Mouse (Mus musculus) kidney, adult 2 months (tissue): ENCODE measurements around the gene Naa38. TPM values are rescaled to one million over a fixed set of nuclear protein-coding genes. Genes with fewer than 3 reads are reported as not detected.

Source experiments
- DNase-seq: peaks from one replicate; pipeline ENCODE4 v3.0.0; 2021
- H3K27ac ChIP-seq: fragments of 200-500 bp; 2 replicates; pipeline ENCODE4 v1.5.1; 2012; ENCODE audit warnings: low read depth, low read length, control low read depth, inconsistent platforms; ENCODE audit not compliant: insufficient read depth
- H3K27me3 ChIP-seq: fragments of 200-500 bp; replicated peaks from 2 replicates; pipeline ENCODE4 v1.6.1; 2012; ENCODE audit warnings: mild to moderate bottlenecking, moderate library complexity, low read length, inconsistent platforms; ENCODE audit not compliant: control insufficient read depth, insufficient read depth
- H3K36me3 ChIP-seq: fragments of 200-500 bp; 2 replicates; pipeline ENCODE4 v1.6.1; 2012; ENCODE audit warnings: mild to moderate bottlenecking, moderate library complexity, low read length, inconsistent platforms; ENCODE audit not compliant: control insufficient read depth, insufficient read depth
- H3K4me1 ChIP-seq: fragments of 200-500 bp; 2 replicates; pipeline ENCODE4 v1.6.1; 2011; ENCODE audit warnings: low read length; ENCODE audit not compliant: control insufficient read depth, insufficient read depth
- H3K4me3 ChIP-seq: fragments of 200-500 bp; 2 replicates; pipeline ENCODE4 v1.5.1; 2011; ENCODE audit warnings: mild to moderate bottlenecking, low read depth, low read length, control low read depth; ENCODE audit not compliant: insufficient read depth
- CTCF ChIP-seq: fragments of 200-500 bp; conservative IDR thresholded peaks from 2 replicates; pipeline ENCODE4 v1.5.1; 2011; ENCODE audit warnings: low read depth, mild to moderate bottlenecking, control low read depth, low read length, moderate library complexity, mixed read lengths; ENCODE audit not compliant: insufficient read depth, insufficient read length
- POLR2A ChIP-seq: fragments of 200-500 bp; IDR thresholded peaks from one replicate; pipeline ENCODE4 v1.6.1; 2011; ENCODE audit warnings: low read depth, low read length, control low read depth
- WGBS: fragments of 180-500 bp; shearing (Covaris S2); methylation state at CpG from one replicate; pipeline ENCODE4 v1.1.7; 2018; 5-methylcytosine and 5-hydroxymethylcytosine counted together
- polyA plus RNA-seq: library from polyadenylated mRNA; depleted of rRNA; stranded (reverse); fragments of >200 nt; gene quantifications from 2 replicates; pipeline ENCODE4 v1.2.3, GENCODE M21; 2012

Gene Naa38
- polyA plus RNA-seq, 1 experiment, result 317 TPM

DNA sequence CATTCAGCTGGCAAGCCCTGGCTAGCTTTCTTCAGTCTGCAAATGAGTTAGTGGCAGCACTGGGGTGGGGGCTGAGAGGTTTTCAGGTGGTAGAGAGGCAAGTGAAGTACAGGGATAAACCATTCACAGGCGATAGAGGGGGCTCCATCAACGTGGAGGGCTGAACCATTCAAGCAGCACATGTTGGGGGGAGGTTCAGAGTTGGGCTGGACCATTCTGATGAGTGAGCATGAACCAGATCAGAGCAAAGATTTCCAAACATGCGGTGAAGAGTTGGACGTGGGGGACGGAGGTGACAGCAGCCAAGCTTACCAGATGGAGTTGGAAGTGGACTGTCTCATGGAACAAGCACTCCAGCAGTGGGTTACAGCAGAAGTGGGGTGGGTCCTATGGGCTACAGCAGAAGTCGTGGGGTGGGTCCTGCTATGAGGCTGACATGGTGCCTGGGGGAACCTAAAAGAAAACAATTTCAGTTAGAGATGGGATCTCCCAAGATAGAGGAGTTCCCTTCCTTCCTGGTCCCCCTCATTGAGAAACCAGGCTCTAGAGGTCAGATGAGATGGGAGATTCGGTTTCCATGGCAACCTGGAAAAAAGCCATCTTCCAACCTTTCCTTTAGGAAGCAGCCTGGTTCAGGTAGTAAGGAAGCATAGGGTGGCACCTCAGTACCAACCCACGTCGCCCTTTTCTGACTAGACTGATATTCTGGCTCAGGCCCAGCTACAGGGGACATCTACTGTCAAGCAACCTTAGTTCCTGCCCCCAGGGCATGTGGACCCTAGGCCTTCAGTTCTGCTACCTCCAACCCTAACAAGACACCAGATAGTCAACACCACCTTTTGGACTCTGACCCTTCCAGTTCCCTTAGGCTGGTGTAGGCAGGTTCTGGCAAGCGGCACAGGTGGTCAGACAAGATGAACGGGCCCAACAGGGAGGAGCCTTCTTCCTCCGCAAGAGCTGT lies 18.2 kb downstream of the Naa38 start, which contains the start of gene Kdm6b:
Kdm6b (minus strand) TSS at position 455 of the 961 bp plus-strand sequence.
- no peaks in the 10 kb centered on the region for H3K36me3 ChIP-seq
- no peaks in the 10 kb centered on the region for H3K27me3 ChIP-seq
- TF ChIP-seq POLR2A, result no peak
- no peak for TF ChIP-seq CTCF
- DNase-seq, result peak; percentile 89
- peaks cover 30% of the 10 kb centered on the region for H3K4me1 ChIP-seq
- H3K27ac ChIP-seq, result peak within 1 kb of the TSS; percentile 14
- WGBS, result 25% methylated on average over 12 of the region's 12 CpGs
- no peak within 1 kb of the TSS for H3K4me3 ChIP-seq

DNA sequence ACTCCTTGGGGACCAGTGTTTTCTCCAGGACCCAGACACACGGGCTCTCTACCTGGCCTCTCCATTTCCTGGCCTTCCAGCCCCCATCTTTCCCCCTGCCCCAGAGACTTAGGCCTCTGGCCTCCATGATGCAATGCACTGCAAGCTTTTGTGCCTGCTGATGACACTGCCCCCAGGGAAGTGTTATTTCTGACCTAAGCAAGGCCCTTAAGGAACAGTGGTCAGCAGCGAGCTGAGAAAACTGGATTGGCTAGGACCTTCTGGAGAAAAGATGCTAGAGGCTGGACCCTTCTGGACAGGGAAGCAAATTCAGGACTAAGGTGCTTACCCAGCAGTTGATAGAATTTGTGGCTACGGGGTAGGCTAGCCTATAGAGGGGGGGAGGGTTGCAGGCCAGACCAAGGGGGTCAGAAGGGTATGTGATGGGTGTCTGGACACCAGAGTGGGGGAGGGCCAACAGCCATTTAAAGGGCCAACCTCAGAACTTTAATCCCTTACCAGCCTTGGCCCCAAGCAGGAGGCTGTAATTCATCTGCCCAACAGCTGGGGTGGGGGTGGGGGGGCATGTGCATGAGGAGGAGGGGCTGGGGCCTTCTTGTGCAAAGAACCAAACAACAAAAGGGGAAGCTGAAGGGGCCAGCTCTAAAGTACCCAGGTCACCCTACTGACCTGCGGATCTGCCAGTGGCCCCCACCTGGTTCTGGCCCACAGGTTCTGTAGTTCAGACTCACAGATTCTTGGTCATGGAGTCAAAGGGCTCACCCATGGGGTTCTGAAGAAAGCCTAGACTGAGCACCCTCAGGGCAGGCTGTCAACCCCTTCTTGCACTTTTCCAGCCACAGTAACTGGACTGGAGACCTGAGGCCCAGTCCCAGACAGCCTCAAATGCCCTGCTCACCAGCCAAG lies 19.4 kb downstream of the Naa38 start:
- Histone ChIP-seq H3K27ac (peak overlapping the region; percentile 14), H3K4me3 (no peak overlapping the region), H3K27me3 (no peaks in the 10 kb centered on the region), H3K4me1 (peaks cover 34% of the 10 kb centered on the region), H3K36me3 (no peaks in the 10 kb centered on the region)
- no peak for TF ChIP-seq CTCF
- TF ChIP-seq POLR2A, result no peak
- DNase-seq, result no peak
- 25% methylated on average over 4 of the region's 4 CpGs for WGBS

DNA sequence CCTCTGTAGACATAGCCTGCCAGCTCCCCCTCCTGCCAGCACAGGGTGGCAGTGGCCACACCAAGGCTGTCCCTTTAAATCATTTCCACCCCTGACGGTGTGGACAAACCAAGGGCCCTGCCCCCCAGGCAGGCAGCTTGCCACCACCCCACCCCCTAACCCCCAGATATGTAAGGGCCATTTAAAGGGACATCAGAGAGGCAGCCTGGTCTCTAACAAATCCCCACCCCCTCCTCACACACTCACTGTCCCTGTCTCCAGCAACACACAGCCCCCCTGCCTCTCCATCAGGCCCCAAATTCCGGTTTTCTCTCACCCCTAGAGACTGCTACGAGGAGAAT lies 20.0 kb downstream of the Naa38 start:
- H3K4me1 ChIP-seq, result peaks cover 34% of the 10 kb centered on the region
- 2% methylated on average over 3 of the region's 3 CpGs for whole genome bisulfite sequencing

DNA sequence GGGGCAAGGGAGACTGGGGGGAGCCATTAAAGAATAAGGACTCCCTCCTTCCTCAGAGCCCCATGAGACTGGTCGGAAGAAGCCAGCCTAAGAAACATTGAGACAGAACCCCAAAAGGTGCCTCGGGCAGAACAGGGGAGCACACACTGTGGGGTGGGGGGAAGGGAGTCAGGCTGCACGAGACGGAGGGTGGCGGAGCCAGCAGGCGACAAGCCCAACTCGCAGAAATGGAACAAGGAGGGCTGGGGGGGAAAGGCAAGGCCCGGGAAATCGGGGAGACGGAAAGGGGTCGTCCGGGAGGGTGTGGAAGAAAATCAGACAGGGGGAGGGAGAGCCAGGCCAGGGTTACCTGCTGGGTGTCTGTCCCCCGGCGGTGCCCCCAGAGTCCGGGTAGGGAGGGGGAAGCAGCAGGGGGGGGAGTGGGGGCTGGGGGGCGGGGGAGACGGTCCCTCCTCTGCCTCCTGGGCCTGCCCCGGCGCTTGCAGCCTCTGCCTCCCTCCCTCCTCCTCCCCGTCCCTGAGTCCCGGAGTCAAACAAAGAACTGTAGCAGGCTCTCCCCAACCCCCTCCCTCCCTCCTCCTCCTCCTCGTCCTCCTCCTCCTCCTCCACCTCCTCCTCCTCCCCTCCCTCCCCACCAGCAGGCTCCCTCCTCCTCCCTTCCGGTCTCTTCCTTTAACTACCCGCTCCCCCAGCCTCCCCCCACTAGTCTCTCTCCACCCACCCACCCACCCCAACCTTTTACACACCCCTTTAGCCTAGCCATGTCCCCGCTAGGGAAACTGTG lies 20.6 kb downstream of the Naa38 start:
- peaks cover 34% of the 10 kb centered on the region for H3K4me1 ChIP-seq
- WGBS, result 3% methylated on average over 14 of the region's 25 CpGs
- H3K27me3 ChIP-seq, result no peaks in the 10 kb centered on the region
- peak; percentile 71 for DNase-seq
- TF ChIP-seq CTCF (no peak), POLR2A (no peak)
- H3K4me3 ChIP-seq, result peak overlapping the region; percentile 64
- peak overlapping the region; percentile 82 for H3K27ac ChIP-seq
- no peaks in the 10 kb centered on the region for H3K36me3 ChIP-seq

More for the DNA sequence above, 20.0 kb downstream of the Naa38 start:
- H3K36me3 ChIP-seq, result no peaks in the 10 kb centered on the region
- H3K27ac ChIP-seq, result peak overlapping the region; percentile 82
- TF ChIP-seq CTCF (peak; percentile 34), POLR2A (no peak)
- H3K4me3 ChIP-seq, result peak overlapping the region; percentile 64
- no peaks in the 10 kb centered on the region for H3K27me3 ChIP-seq
- peak; percentile 83 for DNase-seq

DNA sequence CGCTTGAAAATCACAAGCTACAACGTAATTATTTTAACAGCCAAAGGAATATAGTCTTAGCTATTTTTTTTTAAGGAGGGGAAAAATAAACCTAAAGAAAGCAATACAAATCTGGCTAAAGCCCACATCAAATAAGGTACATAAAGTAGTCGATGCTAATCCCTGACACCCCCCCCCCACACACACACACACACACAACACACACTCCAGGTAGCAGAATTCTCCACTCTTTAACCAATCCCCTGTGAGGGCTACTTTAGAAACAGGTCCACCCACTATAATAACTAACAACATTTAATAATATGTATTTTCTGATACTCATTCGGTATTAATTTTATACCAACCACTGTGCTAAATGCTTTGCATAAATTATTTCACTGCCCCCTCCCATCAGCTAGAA lies 21.2 kb downstream of the Naa38 start:
- no peak for DNase-seq
- no peak for TF ChIP-seq CTCF
- no peak for TF ChIP-seq POLR2A
- Histone ChIP-seq H3K4me1 (peaks cover 34% of the 10 kb centered on the region), H3K4me3 (no peak overlapping the region), H3K27ac (peak overlapping the region; percentile 86; the same call in 1 of the 2 replicates), H3K27me3 (no peaks in the 10 kb centered on the region), H3K36me3 (no peaks in the 10 kb centered on the region)
- WGBS, result 4% methylated on average over 4 of the region's 4 CpGs

DNA sequence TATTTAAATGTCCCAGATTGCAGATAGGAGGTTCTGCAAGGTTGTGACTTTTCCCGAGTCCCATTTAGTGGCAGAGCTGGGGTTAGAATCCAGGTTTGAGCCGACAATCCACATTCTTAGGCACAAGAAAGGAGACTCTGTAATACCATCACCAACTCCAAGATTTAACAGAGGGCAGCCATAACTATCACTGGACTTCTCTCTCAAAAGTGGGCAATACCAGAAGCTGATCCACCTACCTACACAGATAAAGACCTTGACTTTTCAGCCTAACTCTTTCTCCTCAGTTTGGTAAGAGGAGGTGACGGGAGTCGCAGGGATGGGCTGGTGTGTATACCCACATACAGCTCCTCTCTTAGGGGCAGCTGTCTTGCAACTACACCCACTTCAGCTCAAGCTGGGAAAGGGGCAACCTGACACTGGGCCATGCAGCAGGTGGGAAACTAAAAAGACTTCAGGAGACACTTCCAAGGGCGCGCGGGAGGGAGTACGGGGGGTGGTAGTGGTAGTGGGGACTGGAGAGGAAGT lies 21.7 kb downstream of the Naa38 start:
- 12% methylated on average over 8 of the region's 8 CpGs for WGBS
- no peaks in the 10 kb centered on the region for H3K27me3 ChIP-seq
- no peak for DNase-seq
- TF ChIP-seq CTCF (no peak), POLR2A (no peak)
- H3K4me3 ChIP-seq, result peak overlapping the region; percentile 67
- H3K36me3 ChIP-seq, result no peaks in the 10 kb centered on the region
- peaks cover 31% of the 10 kb centered on the region for H3K4me1 ChIP-seq
- peak overlapping the region; percentile 86 for H3K27ac ChIP-seq
